Mouse (Mus musculus) liver, postnatal 0 days (tissue): ENCODE measurements at regions not wholly inside any gene's neighbourhood (a gene's known extent, or its start where the extent isn't known, plus 50 kb on each side); places are given as distances from the start of the nearest gene placed in this dataset.

ENCODE experiments used
- ATAC-seq: fragments of 200-750 bp; cut with Nextera tagmentation; 2 replicates; pipeline ENCODE4 v1.8.0; 2017; ENCODE audit warnings: mild to moderate bottlenecking, moderate library complexity
- DNase-seq: peaks from one replicate; pipeline ENCODE4 v3.0.0-alpha.2; 2016
- H3K27ac ChIP-seq: fragments of 300-500 bp; sonication (generic); 2 replicates; pipeline ENCODE4 v1.5.1; 2014; ENCODE audit warnings: antibody characterized with exemption, moderate library complexity, mild to moderate bottlenecking, low read depth
- H3K27me3 ChIP-seq: fragments of 300-500 bp; sonication (generic); 2 replicates; pipeline ENCODE4 v1.6.1; 2014; ENCODE audit warnings: low read length, control low read depth, mixed read lengths; ENCODE audit not compliant: insufficient read depth
- H3K36me3 ChIP-seq: fragments of 300-500 bp; sonication (generic); replicated peaks from 2 replicates; pipeline ENCODE4 v1.6.1; 2014; ENCODE audit warnings: mild to moderate bottlenecking, control low read depth, low read length, moderate library complexity, mixed read lengths; ENCODE audit not compliant: insufficient read depth
- H3K4me1 ChIP-seq: fragments of 300-500 bp; sonication (generic); 2 replicates; pipeline ENCODE4 v1.6.1; 2014; ENCODE audit warnings: antibody characterized with exemption, mild to moderate bottlenecking, control low read depth; ENCODE audit not compliant: insufficient read depth
- H3K4me2 ChIP-seq: fragments of 300-500 bp; sonication (generic); 2 replicates; pipeline ENCODE4 v1.6.1; 2014; ENCODE audit warnings: low read depth, mild to moderate bottlenecking, low read length, moderate library complexity, mixed read lengths
- H3K4me3 ChIP-seq: fragments of 300-500 bp; sonication (generic); 2 replicates; pipeline ENCODE4 v1.5.1; 2014; ENCODE audit warnings: low read depth, low read length
- H3K9ac ChIP-seq: fragments of 300-500 bp; sonication (generic); replicated peaks from 2 replicates; pipeline ENCODE4 v1.6.1; 2014; ENCODE audit warnings: mild to moderate bottlenecking, moderate library complexity
- H3K9me3 ChIP-seq: fragments of 300-500 bp; sonication (generic); 2 replicates; pipeline ENCODE4 v1.6.1; 2016; ENCODE audit warnings: mild to moderate bottlenecking, control low read depth, low read length, mixed read lengths
- CTCF ChIP-seq: sonication (generic); IDR thresholded peaks from 2 replicates; pipeline ENCODE4 v1.5.1; 2016; ENCODE audit warnings: antibody characterized with exemption, low read depth
- EP300 ChIP-seq: IDR thresholded peaks from 2 replicates; pipeline ENCODE4 v1.6.1; 2016; ENCODE audit warnings: antibody characterized with exemption, low read depth, mild to moderate bottlenecking
- WGBS: fragments of 180-500 bp; shearing (Covaris S2); extraction: QIAGEN DNeasy Blood & Tissue Kit; methylation state at CpG from one replicate; pipeline ENCODE4 v1.1.7; 2014; ENCODE audit not compliant: insufficient replicate concordance; 5-methylcytosine and 5-hydroxymethylcytosine counted together

DNA sequence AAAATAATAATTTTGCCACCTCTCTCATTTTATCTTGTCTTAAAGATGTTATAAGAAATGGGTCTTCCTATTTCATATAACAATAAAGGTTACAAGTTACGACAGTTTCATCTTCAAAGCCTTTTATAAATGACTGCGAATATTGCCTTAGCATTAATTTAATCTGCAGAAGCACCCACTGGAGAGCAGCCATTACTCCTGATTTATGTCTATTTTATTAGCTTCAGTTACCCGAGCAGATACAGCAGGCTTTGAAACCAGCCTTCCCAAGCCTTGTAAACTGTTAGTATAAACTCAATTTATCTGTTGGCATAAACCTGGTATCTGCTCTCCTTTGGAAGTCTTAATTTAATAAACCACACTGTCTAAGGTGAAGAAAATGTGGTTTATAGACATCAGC lies 2851.6 kb upstream of the Gm6569 start:
- 69% methylated on average over 3 of the region's 3 CpGs for WGBS
- Histone ChIP-seq H3K4me1 (no peaks in the 10 kb centered on the region), H3K4me3 (no peak overlapping the region), H3K36me3 (no peaks in the 10 kb centered on the region), H3K9me3 (no peaks in the 10 kb centered on the region), H3K27me3 (no peaks in the 10 kb centered on the region), H3K4me2 (no peak overlapping the region), H3K27ac (no peak overlapping the region), H3K9ac (no peak overlapping the region)
- ATAC-seq (no peak), DNase-seq (no peak)
- TF ChIP-seq CTCF: no peak
- no peak for TF ChIP-seq EP300

- no peak for TF ChIP-seq CTCF
- TF ChIP-seq EP300: no peak
- 82% methylated on average over 4 of the region's 4 CpGs for WGBS
- no peak overlapping the region for H3K4me2 ChIP-seq
These were observed 2846.3 kb upstream of the Gm6569 start for GRCm38 (mm10) chr15:70987973-70988570.

GRCm38 (mm10) chr15:70993397-70993796 lies 2841.0 kb upstream of the Gm6569 start:
- 69% methylated on average over 4 of the region's 4 CpGs for WGBS
- Histone ChIP-seq H3K27me3 (no peaks in the 10 kb centered on the region), H3K9ac (no peak overlapping the region), H3K27ac (no peak overlapping the region), H3K4me3 (no peak overlapping the region), H3K36me3 (no peaks in the 10 kb centered on the region), H3K4me2 (no peak overlapping the region), H3K9me3 (no peaks in the 10 kb centered on the region), H3K4me1 (no peaks in the 10 kb centered on the region)
- ATAC-seq: no peak
- DNase-seq: no peak
- no peak for TF ChIP-seq EP300
- no peak for TF ChIP-seq CTCF

More at GRCm38 (mm10) chr15:70987973-70988570, 2846.3 kb upstream of the Gm6569 start:
- Histone ChIP-seq H3K9ac (no peak overlapping the region), H3K27me3 (no peaks in the 10 kb centered on the region), H3K4me1 (no peaks in the 10 kb centered on the region), H3K27ac (no peak overlapping the region), H3K4me3 (no peak overlapping the region), H3K36me3 (no peaks in the 10 kb centered on the region), H3K9me3 (no peaks in the 10 kb centered on the region)
- no peak for DNase-seq
- no peak for ATAC-seq

GRCm38 (mm10) chr15:71010362-71010761 lies 2824.0 kb upstream of the Gm6569 start:
- no peaks in the 10 kb centered on the region for H3K36me3 ChIP-seq
- H3K9ac ChIP-seq: no peak overlapping the region
- H3K9me3 ChIP-seq: no peaks in the 10 kb centered on the region
- no peak for ATAC-seq
- no peak overlapping the region for H3K4me2 ChIP-seq
- DNase-seq: no peak
- no peaks in the 10 kb centered on the region for H3K27me3 ChIP-seq
- no peak overlapping the region for H3K4me3 ChIP-seq
- WGBS: 55% methylated on average over 2 of the region's 2 CpGs
- no peak overlapping the region for H3K27ac ChIP-seq
- TF ChIP-seq CTCF (no peak), EP300 (no peak)
- H3K4me1 ChIP-seq: no peaks in the 10 kb centered on the region

DNA sequence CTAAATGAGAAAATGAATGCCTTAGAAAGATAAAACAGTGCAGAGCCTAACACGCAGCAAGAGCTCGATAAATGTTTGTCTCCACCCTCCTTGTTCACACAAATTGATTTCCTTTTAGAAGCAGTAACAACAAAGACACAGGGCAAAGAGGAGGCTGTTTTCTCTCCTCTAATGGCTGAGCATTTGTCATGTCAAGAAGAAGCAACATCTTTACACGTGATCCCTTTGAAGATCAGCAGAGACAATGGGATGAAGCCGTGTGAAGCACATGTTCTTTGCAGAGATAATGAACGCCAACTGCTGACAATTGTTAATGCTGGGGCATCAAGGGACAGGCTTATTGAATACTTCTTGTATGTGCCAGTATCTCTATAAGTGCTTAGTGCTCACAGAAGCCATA lies 2823.6 kb upstream of the Gm6569 start:
- 70% methylated on average over 5 of the region's 5 CpGs for WGBS
- H3K36me3 ChIP-seq: no peaks in the 10 kb centered on the region
- H3K9me3 ChIP-seq: no peaks in the 10 kb centered on the region
- no peaks in the 10 kb centered on the region for H3K27me3 ChIP-seq
- H3K4me2 ChIP-seq: no peak overlapping the region
- H3K9ac ChIP-seq: no peak overlapping the region
- H3K4me1 ChIP-seq: no peaks in the 10 kb centered on the region
- no peak for TF ChIP-seq EP300
- TF ChIP-seq CTCF: no peak
- DNase-seq (no peak), ATAC-seq (no peak)
- H3K4me3 ChIP-seq: no peak overlapping the region
- no peak overlapping the region for H3K27ac ChIP-seq

- ATAC-seq (no peak), DNase-seq (no peak)
- Histone ChIP-seq H3K27ac (no peak overlapping the region), H3K4me2 (no peak overlapping the region), H3K4me1 (no peaks in the 10 kb centered on the region), H3K9me3 (no peaks in the 10 kb centered on the region), H3K4me3 (no peak overlapping the region), H3K36me3 (no peaks in the 10 kb centered on the region), H3K9ac (no peak overlapping the region), H3K27me3 (no peaks in the 10 kb centered on the region)
- TF ChIP-seq CTCF (no peak), EP300 (no peak)
- WGBS: 64% methylated on average over 5 of the region's 5 CpGs
These were observed 2780.0 kb upstream of the Gm6569 start for GRCm38 (mm10) chr15:71054251-71054852.
